Mouse (Mus musculus): ENCODE data around the gene Hirip3. TPM values are rescaled to one million over a fixed set of nuclear protein-coding genes. Genes with fewer than 3 reads are reported as not detected.

Hirip3 gene
- total and polyA plus RNA-seq, 3 experiments, result 3.6 to 6.3 (median 5.7) TPM

- peaks cover 8% of the 10 kb centered on the region for H3K4me1 ChIP-seq (ENCODE audit: control insufficient read depth, insufficient read depth, low read length)
- H3K27ac ChIP-seq, result peak overlapping the region; percentile 81
- WGBS, result 24% methylated on average over 7 of the region's 7 CpGs
- peak; percentile 82 to 88 for DNase-seq
- no peaks in the 10 kb centered on the region for H3K79me2 ChIP-seq (replicated peaks; ENCODE audit: control insufficient read depth, insufficient read depth, low read length)
- H3K4me3 ChIP-seq, result no peak overlapping the region
- H3K9ac ChIP-seq (ENCODE audit: low read depth, low read length), result peak overlapping the region; percentile 24
- H3K36me3 ChIP-seq (ENCODE audit: control insufficient read depth, insufficient read depth, low read length), result no peaks in the 10 kb centered on the region
- no peaks in the 10 kb centered on the region for H3K27me3 ChIP-seq (ENCODE audit: control insufficient read depth, insufficient read depth, low read length)
- TF ChIP-seq EP300 (IDR thresholded peaks at IDR 0.05; ENCODE audit: insufficient read depth, low read depth, low read length) (peak; percentile 83), POLR2A (IDR thresholded peaks at IDR 0.05; ENCODE audit: insufficient read depth, low read depth, low read length) (peak; percentile 48; the same call in 1 of the 2 replicates), CTCF (IDR thresholded peaks at IDR 0.05) (peak; percentile 100)
- intact Hi-C loops (cut with DNase I), result loop anchor here (2.0 to 5.0 kb wide), 3 partner anchors 23 to 140 kb away; no protein-coding TSS in a partner anchor
Observed at GRCm38 (mm10) chr7:126821835-126822511, 39.8 kb upstream of the Hirip3 start.

GRCm38 (mm10) chr7:126822741-126823140 is 39.0 kb upstream of the Hirip3 start:
- Histone ChIP-seq H3K4me1 (ENCODE audit: control insufficient read depth, insufficient read depth, low read length) (peaks cover 8% of the 10 kb centered on the region), H3K27me3 (ENCODE audit: control insufficient read depth, insufficient read depth, low read length) (no peaks in the 10 kb centered on the region), H3K9ac (ENCODE audit: low read depth, low read length) (peak overlapping the region; percentile 24), H3K79me2 (replicated peaks; ENCODE audit: control insufficient read depth, insufficient read depth, low read length) (no peaks in the 10 kb centered on the region), H3K27ac (peak overlapping the region; percentile 81), H3K36me3 (ENCODE audit: control insufficient read depth, insufficient read depth, low read length) (no peaks in the 10 kb centered on the region), H3K4me3 (peak overlapping the region; percentile 51; the same call in 1 of the 2 replicates)
- intact Hi-C loops (cut with DNase I), result loop anchor here (2.0 to 5.0 kb wide), 3 partner anchors 24 to 140 kb away; no protein-coding TSS in a partner anchor
- peak; percentile 45 to 59 for DNase-seq
- TF ChIP-seq EP300 (IDR thresholded peaks at IDR 0.05; ENCODE audit: insufficient read depth, low read depth, low read length), result no peak
- no peak for TF ChIP-seq CTCF (IDR thresholded peaks at IDR 0.05)
- peak; percentile 42 for TF ChIP-seq POLR2A (IDR thresholded peaks at IDR 0.05; ENCODE audit: insufficient read depth, low read depth, low read length)
- WGBS, result 20% methylated on average over 9 of the region's 9 CpGs

- Histone ChIP-seq H3K4me3 (peak overlapping the region; percentile 51), H3K4me1 (ENCODE audit: control insufficient read depth, insufficient read depth, low read length) (peaks cover 8% of the 10 kb centered on the region), H3K9ac (ENCODE audit: low read depth, low read length) (peak overlapping the region; percentile 88), H3K27me3 (ENCODE audit: control insufficient read depth, insufficient read depth, low read length) (no peaks in the 10 kb centered on the region), H3K36me3 (ENCODE audit: control insufficient read depth, insufficient read depth, low read length) (no peaks in the 10 kb centered on the region), H3K79me2 (replicated peaks; ENCODE audit: control insufficient read depth, insufficient read depth, low read length) (no peaks in the 10 kb centered on the region), H3K27ac (peak overlapping the region; percentile 81)
- TF ChIP-seq POLR2A (IDR thresholded peaks at IDR 0.05; ENCODE audit: insufficient read depth, low read depth, low read length) (no peak), EP300 (IDR thresholded peaks at IDR 0.05; ENCODE audit: insufficient read depth, low read depth, low read length) (no peak), CTCF (IDR thresholded peaks at IDR 0.05) (no peak)
- intact Hi-C loops (cut with DNase I), result loop anchor here (2.0 to 5.0 kb wide), 3 partner anchors 24 to 139 kb away; no protein-coding TSS in a partner anchor
- 3% methylated on average over 16 of the region's 19 CpGs for WGBS
- DNase-seq, result peak in 1 of 2 experiments; percentile 30
Observed at GRCm38 (mm10) chr7:126823202-126823711, 38.5 kb upstream of the Hirip3 start.

GRCm38 (mm10) chr7:126823940-126824339 is 37.8 kb upstream of the Hirip3 start:
- Histone ChIP-seq H3K79me2 (replicated peaks; ENCODE audit: control insufficient read depth, insufficient read depth, low read length) (no peaks in the 10 kb centered on the region), H3K27ac (no peak overlapping the region), H3K9ac (ENCODE audit: low read depth, low read length) (0 out of 2 replicates have a peak overlapping the region, but pooled peaks have one; percentile 8), H3K36me3 (ENCODE audit: control insufficient read depth, insufficient read depth, low read length) (no peaks in the 10 kb centered on the region), H3K4me1 (ENCODE audit: control insufficient read depth, insufficient read depth, low read length) (peaks cover 8% of the 10 kb centered on the region), H3K27me3 (ENCODE audit: control insufficient read depth, insufficient read depth, low read length) (no peaks in the 10 kb centered on the region), H3K4me3 (no peak overlapping the region)
- intact Hi-C loops (cut with DNase I), result loop anchor here (2.0 to 5.0 kb wide), 3 partner anchors 25 to 138 kb away; no protein-coding TSS in a partner anchor
- TF ChIP-seq CTCF (IDR thresholded peaks at IDR 0.05) (no peak), POLR2A (IDR thresholded peaks at IDR 0.05; ENCODE audit: insufficient read depth, low read depth, low read length) (no peak), EP300 (IDR thresholded peaks at IDR 0.05; ENCODE audit: insufficient read depth, low read depth, low read length) (no peak)
- no peak for DNase-seq
- 33% methylated on average over 10 of the region's 10 CpGs for WGBS

GRCm38 (mm10) chr7:126825403-126825802 is 36.4 kb upstream of the Hirip3 start:
- intact Hi-C loops (cut with DNase I), result no loop called here
- no peak overlapping the region for H3K27ac ChIP-seq

GRCm38 (mm10) chr7:126825952-126826351 is 35.8 kb upstream of the Hirip3 start:
- intact Hi-C loops (cut with DNase I), result no loop called here
- Histone ChIP-seq H3K36me3 (ENCODE audit: control insufficient read depth, insufficient read depth, low read length) (no peaks in the 10 kb centered on the region), H3K4me1 (ENCODE audit: control insufficient read depth, insufficient read depth, low read length) (peaks cover 8% of the 10 kb centered on the region), H3K27ac (no peak overlapping the region), H3K27me3 (ENCODE audit: control insufficient read depth, insufficient read depth, low read length) (no peaks in the 10 kb centered on the region), H3K4me3 (no peak overlapping the region), H3K9ac (ENCODE audit: low read depth, low read length) (no peak overlapping the region), H3K79me2 (replicated peaks; ENCODE audit: control insufficient read depth, insufficient read depth, low read length) (no peaks in the 10 kb centered on the region)
- TF ChIP-seq POLR2A (IDR thresholded peaks at IDR 0.05; ENCODE audit: insufficient read depth, low read depth, low read length) (no peak), EP300 (IDR thresholded peaks at IDR 0.05; ENCODE audit: insufficient read depth, low read depth, low read length) (no peak), CTCF (IDR thresholded peaks at IDR 0.05) (no peak)
- DNase-seq, result no peak
- WGBS, result 62% methylated on average over 5 of the region's 5 CpGs

More at GRCm38 (mm10) chr7:126825403-126825802, 36.4 kb upstream of the Hirip3 start:
- no peaks in the 10 kb centered on the region for H3K79me2 ChIP-seq (replicated peaks; ENCODE audit: control insufficient read depth, insufficient read depth, low read length)
- TF ChIP-seq EP300 (IDR thresholded peaks at IDR 0.05; ENCODE audit: insufficient read depth, low read depth, low read length), result no peak
- TF ChIP-seq POLR2A (IDR thresholded peaks at IDR 0.05; ENCODE audit: insufficient read depth, low read depth, low read length), result no peak
- TF ChIP-seq CTCF (IDR thresholded peaks at IDR 0.05), result no peak
- no peak overlapping the region for H3K4me3 ChIP-seq
- no peaks in the 10 kb centered on the region for H3K36me3 ChIP-seq (ENCODE audit: control insufficient read depth, insufficient read depth, low read length)
- DNase-seq, result no peak
- 26% methylated on average over 8 of the region's 8 CpGs for WGBS
- H3K4me1 ChIP-seq (ENCODE audit: control insufficient read depth, insufficient read depth, low read length), result peaks cover 8% of the 10 kb centered on the region
- H3K27me3 ChIP-seq (ENCODE audit: control insufficient read depth, insufficient read depth, low read length), result no peaks in the 10 kb centered on the region
- no peak overlapping the region for H3K9ac ChIP-seq (ENCODE audit: low read depth, low read length)
